Mouse (Mus musculus) embryo, embryonic 11.5 days (tissue): ENCODE results near the gene Chka.
A peak's percentile ranks its signal among the peaks of the same experiment; 100 is the strongest.

Experiments
- DNase-seq: peaks from one replicate; pipeline ENCODE4 v3.0.0-alpha.2; 2012; ENCODE audit warnings: low read depth, low spot score

The Chka gene

DNA sequence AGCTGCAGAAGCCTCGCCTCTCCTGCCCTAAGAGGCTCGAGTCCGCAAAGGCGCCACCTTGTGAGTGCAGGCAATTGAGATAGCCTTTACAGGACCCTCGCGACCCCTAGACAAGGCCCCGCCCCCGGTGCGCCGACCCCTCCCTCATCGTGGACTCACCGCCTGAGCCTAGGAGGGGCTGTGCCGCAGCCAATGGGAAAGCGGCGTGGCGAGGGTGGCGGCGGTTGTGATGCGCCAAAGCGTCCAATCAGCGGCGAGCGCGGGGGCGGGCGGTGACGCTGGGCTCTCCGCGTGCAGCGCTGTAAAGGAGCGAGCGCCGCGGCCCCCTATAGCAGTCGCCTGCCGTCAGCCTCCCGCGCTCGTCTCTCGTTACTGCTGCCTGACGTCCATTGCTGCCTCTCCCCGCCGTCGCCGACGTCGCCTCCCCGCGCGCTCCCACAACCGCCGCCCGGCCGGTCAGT, at the start of gene Chka:
TSS of gene Chka (plus strand) at position 272 of the 461 bp plus-strand sequence.
- peak; percentile 94 for DNase-seq

DNA sequence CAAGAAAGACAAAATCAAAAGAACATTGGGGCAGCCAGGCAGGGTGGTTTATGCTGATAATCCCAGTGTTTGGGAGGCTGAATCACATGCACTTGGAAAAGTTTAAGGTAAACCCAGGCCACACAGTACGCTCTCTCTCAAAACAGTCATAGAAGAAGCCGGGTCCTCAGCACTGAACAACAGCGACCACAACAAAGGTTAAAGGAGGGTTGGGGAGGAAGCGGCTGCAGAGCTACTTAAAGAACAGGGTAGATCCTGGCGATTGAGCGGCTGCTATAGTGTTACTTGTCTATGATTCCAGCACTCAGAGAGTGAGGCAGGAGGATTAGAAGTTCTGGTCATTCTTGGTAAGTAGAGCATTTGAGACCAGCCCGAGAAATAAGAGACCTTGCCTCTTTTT, 46.0 kb upstream of the Chka start:
- DNase-seq: no peak

DNA sequence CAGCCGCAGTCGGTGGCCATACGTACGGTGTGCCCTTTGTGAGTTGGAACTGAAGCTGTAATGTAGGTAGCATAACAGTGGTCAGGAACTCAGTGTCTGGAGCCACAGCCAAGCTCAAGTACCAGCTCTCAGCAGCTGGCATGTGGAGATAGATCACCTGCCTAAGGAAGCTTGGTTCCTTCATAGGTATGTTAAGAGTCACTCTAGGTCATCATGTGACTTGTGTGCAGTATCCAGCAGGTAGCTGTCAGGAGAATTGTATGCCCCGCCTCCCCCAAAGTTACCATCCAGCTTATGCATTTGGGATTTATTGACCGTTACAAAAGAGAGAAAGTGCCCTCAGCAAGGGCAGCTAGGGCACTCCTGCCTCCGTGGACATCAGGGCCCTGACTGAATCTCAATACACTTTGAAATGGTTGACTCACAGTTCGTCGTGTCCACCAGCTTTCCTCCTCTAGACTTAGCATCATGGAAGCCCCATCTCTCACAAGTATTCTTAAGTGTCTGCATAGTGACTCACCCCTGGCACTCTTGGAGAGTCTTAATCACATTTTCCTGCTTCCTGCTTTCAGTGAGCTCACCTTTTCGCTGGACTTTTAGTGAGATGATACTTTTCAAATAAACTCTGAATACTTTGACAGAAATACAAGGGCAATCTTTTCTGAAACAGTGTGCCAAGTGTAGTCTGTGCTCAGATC, 40.9 kb upstream of the Chka start:
- no peak for DNase-seq

DNA sequence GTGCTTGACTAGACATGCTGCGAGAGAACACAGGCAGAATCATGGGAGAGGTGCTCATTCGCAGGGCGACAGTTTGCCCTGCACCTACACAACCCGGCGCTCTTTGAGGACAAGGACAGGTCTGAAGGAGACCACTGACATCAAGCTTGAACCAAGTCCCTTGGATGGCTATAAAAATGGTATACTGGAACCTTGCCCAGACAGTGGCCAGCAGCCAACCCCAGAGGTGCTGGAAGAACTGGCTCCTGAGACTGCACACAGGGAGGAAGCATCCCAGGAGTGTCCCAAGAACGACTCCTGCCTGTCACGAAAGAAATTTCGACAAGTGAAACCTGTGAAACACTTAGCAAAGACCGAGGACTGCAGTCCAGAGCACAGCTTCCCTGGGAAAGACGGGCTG, 37.1 kb upstream of the Chka start:
- DNase-seq: no peak

DNA sequence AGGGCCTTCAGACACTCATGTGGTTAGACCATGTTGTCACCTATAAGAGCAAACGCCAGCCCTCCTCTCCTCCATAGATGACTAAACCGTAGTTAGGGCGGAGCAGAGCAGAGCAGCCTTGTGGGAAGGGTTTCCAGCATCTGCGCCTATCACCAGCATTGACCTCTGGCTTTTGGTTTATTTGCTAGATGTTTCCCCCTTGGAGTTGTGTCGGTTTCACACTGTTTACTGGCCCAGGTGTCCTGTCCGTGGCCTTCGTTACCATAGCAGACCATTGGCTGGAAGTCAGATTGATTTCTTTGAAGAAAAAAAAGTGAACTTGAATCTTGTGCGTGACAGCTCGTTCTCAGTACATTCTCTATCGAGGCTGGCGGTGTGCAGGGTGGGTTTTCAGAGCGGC, 35.7 kb upstream of the Chka start:
- DNase-seq: no peak

DNA sequence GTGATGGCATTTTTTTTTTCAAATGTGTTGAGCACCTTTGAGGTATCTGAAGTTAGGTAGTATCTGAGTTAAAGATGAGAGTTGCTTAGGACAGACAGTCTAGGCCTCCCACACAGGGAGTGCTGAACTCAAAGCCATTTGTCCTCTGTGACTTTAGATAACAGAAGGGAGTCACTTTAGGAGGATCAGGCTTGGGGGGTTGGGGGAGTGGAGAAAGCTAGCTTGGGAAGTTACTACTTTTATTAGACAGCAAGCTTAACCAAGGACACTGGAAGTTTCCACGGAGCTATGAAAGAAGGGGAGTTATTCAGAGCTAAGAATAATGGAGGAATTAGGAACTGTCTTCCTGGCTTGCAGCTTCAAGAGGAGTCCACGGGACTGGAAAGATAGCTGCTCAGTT, 32.5 kb upstream of the Chka start:
- DNase-seq: no peak

DNA sequence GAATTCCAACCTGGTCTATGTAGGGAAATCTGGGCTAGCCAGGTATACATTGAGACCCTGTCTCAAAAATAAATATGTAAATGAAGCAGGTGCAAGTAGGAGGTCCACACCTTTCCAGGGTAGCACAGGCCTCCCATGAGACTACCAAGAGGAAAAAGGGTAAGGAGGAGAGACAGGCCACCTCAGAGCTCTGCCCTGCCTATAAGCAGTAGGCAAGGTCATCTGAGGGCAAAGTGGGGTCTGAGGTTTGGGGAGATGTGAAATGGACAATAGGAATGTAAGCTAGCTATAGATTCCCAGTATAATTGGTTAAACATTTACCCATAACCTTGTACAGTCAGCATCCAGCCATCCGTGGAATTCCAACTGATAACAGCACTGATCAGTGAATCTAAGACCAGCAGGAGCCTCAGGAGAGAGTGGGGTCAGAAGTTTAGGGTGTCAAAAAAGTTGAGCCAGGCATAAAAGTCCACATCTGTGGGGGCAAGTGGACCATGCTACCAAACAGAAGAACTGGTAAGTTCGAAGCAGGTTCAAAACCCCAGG, 31.6 kb upstream of the Chka start:
- DNase-seq: no peak

DNA sequence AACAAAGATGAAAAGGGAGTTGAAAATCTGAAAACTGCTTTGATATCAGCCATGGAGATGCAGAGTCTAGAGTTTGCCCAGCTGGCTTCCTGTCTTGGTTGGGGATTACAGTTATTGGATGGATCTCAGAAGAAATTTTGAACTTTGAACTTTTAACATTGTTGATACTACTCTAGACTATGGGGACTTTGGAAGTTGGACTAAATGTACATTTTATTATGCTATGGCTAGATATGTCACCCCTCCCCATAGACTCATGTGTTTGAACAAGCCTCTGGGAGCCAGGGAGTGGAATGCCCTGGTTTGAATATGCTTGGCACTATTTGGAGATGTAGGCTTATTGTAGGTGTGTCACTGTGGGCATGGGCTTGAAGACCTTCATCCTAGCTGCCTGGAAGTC, 26.5 kb upstream of the Chka start:
- DNase-seq: no peak

DNA sequence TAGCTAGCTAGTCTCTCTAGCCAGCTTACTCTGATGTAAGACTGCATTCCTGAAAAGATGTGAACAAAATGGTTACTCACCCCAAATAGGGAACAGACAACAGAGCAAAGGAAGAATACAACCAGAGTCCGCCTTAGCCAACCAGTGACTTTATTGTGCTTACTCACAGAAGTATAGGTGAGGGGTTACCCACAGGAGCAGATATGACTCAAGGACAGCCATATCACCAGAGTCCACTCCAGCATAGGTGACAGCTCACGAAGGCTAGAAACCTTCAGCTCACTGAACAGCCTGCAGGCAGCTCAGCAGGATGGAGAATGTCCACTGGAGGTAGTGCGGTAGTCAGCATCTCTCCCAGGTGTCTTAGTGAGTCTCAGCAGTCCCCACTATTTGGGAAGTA, 21.7 kb upstream of the Chka start:
- no peak for DNase-seq

DNA sequence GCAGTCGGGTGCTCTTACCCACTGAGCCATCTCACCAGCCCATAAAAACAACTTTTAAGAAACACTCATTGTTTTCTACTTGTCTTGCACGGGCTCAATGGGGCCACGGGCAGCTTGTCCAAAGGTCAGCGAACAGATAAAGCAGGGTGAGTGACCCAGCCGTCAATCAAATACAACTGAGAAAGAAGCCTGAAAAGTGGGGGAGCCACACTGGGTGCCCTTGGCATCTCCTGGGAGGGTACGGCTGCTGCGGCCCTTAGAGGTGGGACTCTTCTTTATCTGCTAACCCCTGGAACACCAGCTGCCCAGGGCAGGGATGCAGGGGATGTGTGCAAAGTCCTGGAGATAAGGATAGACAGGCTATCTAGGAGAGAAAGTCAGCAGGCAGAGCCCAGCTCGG, 19.9 kb upstream of the Chka start:
- no peak for DNase-seq

DNA sequence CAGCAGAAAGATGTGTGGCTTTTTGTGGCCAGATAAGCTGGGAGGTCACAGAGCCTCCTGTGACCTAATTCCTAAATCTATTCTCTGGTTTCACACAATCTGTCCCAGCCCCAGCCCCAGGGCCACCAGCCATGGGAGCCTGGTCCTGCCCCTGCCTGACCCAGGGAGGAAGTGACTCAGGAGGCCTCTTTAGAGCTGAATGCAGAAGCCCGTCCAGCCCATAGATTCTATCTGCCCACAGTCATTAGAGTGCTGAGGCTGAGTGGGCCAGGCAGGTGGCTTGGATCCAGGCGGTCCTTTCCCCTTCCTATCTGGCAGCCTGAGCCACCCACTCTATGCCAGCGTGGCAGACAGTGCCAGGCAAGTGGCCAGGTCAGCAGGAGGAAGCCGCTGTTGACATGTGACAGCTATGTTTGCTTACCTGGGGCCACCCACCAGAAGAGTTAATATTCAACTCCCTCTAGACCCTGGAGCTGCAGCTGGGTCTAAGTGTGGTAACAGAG, 18.7 kb upstream of the Chka start:
- no peak for DNase-seq

DNA sequence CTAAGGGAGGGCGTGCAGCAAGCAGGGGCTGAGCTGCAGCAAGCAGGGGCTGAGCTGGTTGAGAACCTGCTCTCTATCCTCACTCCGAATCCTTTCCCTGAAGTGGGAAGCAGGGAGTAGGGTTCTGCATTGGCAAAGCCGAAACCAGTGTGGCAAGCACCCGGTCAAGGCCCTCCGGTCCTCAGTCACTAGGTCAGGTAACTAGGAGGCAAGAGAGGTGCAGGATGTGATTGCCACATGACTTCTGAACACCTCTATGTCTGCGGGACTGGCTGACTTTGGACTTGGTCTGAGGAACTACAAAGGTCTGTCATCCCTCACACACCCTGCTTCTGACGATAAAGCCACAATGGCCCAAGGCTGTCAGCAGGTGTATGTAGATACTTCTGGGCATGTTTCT, 17.3 kb upstream of the Chka start:
- no peak for DNase-seq

DNA sequence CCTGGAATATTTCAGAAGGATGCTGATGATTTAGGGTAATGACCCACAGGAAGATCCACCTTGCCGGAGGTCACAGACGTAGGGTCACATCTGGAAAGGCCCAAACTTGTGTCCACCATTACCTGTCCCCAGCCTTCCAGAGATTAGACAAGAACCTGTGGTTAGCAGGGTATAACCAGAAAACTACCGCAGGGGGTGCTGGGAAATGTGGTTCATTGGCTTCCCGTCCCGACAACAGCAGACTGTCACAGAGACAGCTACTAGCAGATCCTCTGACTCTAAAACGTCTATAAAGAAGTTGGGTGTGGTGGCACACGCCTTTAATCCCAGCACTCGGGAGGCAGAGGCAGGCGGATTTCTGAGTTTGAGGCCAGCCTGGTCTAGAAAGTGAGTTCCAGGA, 14.8 kb upstream of the Chka start:
- DNase-seq: no peak

DNA sequence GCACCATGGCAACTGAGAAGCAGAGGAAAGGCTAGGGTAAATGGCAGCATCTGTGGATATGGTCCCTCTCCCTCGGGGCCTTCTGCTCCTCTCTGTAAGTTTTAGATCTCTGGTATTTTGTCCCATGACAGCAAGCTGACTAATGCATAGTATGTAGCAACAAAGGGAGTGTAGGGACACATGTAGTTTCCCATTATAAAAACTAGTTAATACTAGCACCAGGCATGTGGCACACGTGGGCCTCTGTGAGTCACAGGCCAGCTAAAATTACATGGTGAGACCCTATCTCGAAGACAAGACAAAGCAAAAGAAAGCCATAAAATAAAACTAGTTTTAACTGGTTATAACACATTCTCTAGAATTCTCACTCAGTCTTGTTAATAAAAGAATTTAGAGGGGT, 12.6 kb upstream of the Chka start:
- no peak for DNase-seq

DNA sequence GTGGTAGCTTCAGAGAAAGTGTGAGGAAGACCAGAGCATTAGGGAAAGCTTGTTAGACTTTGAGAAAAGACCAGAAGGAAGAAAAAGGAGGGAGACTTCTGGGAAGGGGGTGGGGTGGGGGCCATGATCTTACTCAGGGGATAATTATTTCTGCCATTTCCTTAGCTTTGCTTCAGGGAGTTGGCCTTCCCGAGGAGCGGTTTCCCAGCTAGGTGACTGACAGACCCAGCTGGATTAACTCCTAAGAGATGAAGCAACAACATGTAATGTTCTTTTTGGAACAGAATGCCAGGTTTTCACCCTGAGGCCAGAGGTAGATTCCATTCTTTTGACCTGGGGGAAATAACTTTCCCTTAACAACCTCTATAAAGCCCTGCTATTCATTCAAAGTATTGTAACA, 11.9 kb upstream of the Chka start:
- DNase-seq: no peak

DNA sequence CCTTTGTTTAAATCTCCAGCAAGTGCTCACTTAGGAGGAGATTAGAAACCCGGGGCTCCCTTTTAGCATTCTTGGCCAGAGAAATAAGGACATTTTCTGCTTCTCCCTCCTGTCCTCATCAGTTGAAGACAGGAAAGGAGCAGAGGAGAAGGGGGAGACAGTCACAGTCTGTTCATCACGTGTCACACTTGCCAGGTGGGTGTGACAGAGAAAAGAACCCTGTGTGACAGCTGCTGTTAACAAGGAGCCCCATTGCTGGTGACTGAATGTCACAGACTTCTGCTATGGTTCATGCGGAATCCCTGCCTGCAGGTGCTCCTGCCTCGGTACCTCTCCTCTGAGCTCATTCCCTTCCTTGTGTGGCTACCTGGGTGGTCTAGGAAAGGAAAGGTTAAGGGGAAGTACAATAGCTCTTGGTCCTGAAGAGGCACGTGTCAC, 11.3 kb upstream of the Chka start:
- DNase-seq: no peak

DNA sequence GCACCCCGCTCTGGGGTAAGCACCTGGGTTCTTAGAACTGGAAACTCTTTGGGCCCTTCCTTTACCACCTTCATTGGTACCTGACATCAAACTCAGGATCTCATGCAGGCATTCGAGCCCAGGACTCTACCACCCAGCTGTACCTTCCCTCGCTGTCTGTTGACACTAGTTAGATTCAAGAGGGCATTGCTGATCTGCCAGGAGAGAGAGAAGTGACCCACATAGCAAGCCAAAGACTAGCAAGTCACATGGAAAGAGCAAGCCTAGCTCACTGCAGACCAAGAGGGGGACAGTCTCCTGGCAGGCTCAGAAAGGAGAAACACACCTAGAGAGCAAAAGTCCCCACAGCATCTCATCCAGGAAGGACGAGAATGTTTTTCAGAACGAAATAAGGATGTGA, 10.9 kb upstream of the Chka start:
- DNase-seq: no peak

DNA sequence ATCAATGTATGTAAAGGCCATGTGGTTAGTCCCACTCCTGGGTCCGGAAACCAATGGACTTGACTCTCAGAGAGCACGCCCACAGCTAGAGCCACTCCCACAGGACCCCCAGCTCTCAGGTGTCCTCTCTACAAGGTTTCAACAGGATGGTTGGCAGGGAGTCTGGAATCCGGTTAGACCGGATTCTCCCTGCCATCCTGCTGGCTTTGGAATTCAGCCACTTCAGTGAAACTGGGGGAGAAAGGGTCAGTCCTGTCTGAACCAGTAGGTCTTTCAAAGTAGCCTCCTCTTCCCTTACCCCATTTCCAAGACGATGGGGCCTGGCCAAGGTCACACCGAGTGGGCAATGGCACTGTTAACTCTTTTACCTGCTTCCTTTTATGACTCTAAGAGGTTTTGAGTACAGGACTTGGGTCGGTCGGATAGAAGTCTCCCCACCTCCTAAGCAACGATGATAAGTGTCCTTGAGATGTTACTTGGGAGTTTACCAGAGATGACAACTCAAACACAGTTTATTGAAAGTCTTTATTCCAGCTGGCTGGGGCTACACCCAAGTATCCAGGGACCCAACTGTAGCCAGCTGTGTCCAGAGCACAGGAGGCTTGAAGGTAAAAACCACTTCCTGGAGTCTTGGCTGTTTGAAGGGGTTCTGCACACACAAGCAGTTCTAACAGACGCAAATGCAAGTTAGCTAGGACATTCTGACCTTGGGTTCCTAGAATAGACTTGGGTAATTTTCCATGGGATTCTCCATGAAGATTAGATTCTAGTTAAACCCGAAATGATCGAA, 9.0 kb upstream of the Chka start:
- DNase-seq: no peak

DNA sequence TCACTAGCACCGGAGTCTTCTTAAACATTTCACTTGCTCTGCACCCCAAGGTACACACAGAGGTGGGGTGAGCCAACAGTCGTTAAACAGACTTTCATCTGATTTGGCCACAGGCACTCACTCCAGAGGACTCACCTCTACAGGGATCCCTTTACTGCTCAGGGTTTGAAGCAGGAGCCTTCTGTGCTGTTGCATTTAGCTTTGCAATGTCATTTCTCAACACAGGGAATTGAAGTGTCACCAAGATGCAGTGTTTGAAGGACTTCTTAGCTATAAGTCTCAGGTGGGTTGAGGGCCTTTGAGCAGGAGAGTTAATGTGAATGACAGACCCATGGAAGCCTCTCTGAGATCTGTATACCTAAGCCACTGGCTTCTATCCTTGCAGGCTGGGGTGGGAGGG, 7.9 kb upstream of the Chka start:
- no peak for DNase-seq

DNA sequence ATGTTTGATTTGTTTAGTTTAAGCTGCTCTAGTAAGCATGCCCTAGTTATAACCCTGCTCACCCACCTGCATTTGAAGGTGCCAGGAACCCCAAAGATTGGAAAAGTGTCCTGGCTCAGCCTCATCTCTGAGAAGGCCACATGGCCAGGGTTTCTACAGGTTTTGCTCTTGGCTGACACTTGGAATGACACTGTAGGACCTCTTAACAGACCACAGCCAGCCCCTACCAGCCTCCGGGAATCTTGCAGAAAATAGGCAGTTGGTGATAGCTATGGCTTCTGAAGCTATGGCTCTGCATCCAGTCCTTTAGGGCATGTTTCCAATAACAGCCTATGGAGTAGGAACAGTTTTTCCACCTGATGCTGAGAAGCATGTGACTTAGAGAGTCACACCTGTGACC, 6.7 kb upstream of the Chka start:
- DNase-seq: no peak

DNA sequence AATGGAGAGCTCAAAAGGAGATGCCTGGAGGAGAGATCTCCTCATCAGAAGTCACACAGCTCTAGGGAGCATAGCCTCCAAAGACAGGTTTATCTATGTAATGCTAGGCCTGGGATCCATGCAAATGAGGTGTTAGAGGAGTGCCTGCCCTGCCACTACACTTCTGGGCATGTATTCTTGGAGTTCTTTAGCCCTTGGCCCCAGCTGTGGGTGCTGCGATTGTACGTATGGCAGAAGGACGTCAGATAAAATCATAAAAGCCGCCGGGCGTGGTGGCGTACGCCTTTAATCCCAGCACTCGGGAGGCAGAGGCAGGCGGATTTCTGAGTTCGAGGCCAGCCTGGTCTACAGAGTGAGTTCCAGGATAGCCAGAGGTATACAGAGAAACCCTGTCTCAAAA, 6.2 kb upstream of the Chka start:
- no peak for DNase-seq

DNA sequence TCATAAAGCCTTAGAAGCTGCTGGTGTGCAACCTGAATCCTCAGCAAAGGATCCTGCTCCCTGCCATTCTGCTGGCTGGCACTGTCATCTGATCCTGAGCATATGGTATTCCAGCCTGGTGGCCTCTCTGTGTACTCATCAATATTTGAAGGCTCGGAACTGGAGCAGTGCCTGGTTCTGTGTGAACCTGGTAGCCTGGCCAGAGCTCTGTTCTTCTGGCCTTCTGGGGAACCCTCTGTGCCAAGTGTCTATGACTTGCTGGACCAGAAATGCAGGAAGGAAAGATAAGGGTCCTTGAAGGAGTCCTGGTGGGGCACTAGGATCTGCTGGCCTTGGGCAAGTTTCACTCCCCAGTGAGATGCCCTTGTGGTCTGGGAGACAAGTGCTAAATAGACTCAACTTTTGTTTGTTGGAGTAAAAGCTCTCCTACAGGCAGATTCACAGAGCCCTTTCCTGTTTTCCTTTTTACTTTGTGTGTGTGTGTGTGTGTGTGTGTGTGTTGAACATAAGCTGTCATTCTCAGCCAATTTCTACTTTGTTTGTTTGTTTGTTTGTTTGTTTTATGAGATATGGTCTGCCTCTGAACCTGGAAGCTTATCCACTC, 5.7 kb upstream of the Chka start:
- no peak for DNase-seq
